Mouse (Mus musculus) heart, embryonic 11.5 days (tissue): ENCODE measurements around the gene Vps8. TPM values are rescaled to one million over a fixed set of nuclear protein-coding genes. Genes with fewer than 3 reads are reported as not detected.
"Not testable (repeated sequence)": the region's sequence is repeated elsewhere in the genome, so short reads cannot be mapped to it uniquely, and the experiment has no call there.

Source experiments
- ATAC-seq: fragments of 200-750 bp; cut with Nextera tagmentation; replicated peaks from 2 replicates; pipeline ENCODE4 v1.8.0; 2017; ENCODE audit warnings: moderate library complexity; ENCODE audit not compliant: insufficient number of reproducible peaks, low FRiP score, low TSS enrichment
- H3K27ac ChIP-seq: fragments of 300-500 bp; sonication (generic); 2 replicates; pipeline ENCODE4 v1.5.1; 2014; ENCODE audit warnings: mild to moderate bottlenecking, low read depth, low read length
- H3K27me3 ChIP-seq: fragments of 300-500 bp; sonication (generic); 2 replicates; pipeline ENCODE4 v1.6.1; 2014; ENCODE audit warnings: mild to moderate bottlenecking, low read length, mixed read lengths; ENCODE audit not compliant: control insufficient read depth, insufficient read depth
- H3K36me3 ChIP-seq: fragments of 300-500 bp; sonication (generic); 2 replicates; pipeline ENCODE4 v1.6.1; 2014; ENCODE audit warnings: mild to moderate bottlenecking, low read length, moderate library complexity, mixed read lengths; ENCODE audit not compliant: control insufficient read depth, insufficient read depth
- H3K4me1 ChIP-seq: fragments of 300-500 bp; sonication (generic); 2 replicates; pipeline ENCODE4 v1.6.1; 2014; ENCODE audit warnings: low read length; ENCODE audit not compliant: control insufficient read depth, insufficient read depth
- H3K4me2 ChIP-seq: fragments of 300-500 bp; sonication (generic); 2 replicates; pipeline ENCODE4 v1.6.1; 2014; ENCODE audit warnings: mild to moderate bottlenecking, moderate library complexity
- H3K4me3 ChIP-seq: fragments of 300-500 bp; sonication (generic); 2 replicates; pipeline ENCODE4 v1.5.1; 2014; ENCODE audit warnings: low read depth, low read length
- H3K9ac ChIP-seq: fragments of 300-500 bp; sonication (generic); 2 replicates; pipeline ENCODE4 v1.6.1; 2014; ENCODE audit warnings: mild to moderate bottlenecking, low read depth, low read length, moderate library complexity
- H3K9me3 ChIP-seq: fragments of 300-500 bp; sonication (generic); replicated peaks from 2 replicates; pipeline ENCODE4 v1.6.1; 2016; ENCODE audit warnings: low read length; ENCODE audit not compliant: control insufficient read depth
- WGBS: fragments of 180-500 bp; shearing (Covaris S2); extraction: QIAGEN DNeasy Blood & Tissue Kit; methylation state at CpG from one replicate; pipeline ENCODE4 v1.1.7; 2014; ENCODE audit not compliant: insufficient replicate concordance; 5-methylcytosine and 5-hydroxymethylcytosine counted together
- polyA plus RNA-seq: library from polyadenylated mRNA; unstranded; fragments of >200 nt; fragmentation: Nextera tagmentation; extraction: Ambion mirVana; gene quantifications from 2 replicates; pipeline ENCODE4 v1.2.1, GENCODE M21; 2014

Vps8 gene
- polyA plus RNA-seq, 1 experiment from 2014 or later: 22.5 TPM

DNA sequence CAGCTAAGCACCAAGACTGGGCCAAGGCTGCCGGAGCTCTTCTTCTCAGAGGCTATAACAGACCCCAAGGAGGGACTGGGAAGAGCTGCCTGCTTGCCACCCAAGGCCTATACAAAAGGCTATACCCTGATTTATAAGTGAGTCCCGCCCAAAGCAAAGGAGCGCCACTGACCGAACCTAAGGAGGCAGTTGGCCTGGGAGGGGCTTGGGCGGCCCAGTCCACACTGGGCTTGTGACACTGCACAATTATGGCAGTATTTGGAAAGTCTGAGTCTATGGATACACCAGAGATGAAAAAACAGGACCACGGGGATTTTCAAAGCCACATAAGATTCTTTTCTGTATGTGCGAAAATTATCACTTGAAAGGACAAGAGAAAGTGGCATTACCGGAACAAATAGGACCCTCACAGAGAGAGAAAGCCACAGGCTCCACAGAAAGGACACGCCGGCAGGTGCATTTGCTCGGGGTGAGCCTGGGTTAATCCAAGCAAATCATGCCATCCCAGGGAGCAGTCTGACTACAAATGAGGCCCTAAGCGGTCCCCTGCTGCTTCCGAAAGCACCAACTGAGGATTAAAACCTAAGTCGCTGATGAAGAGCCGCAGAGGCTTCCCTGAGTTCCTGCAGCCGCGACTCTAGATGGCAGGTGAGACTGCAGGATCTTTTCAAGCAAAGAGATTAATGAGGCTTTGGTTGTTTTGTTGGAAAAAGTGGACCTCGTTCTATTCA lies 241.9 kb downstream of the Vps8 start:
- 26% methylated on average over 18 of the region's 18 CpGs for WGBS
- Histone ChIP-seq H3K27ac (no peak overlapping the region), H3K9me3 (no peaks in the 10 kb centered on the region), H3K36me3 (no peaks in the 10 kb centered on the region), H3K4me1 (no peaks in the 10 kb centered on the region), H3K4me2 (0 out of 2 replicates have a peak overlapping the region, but pooled peaks have one; percentile 0), H3K27me3 (peaks cover 7% of the 10 kb centered on the region; the same call in 1 of the 2 replicates), H3K9ac (no peak overlapping the region), H3K4me3 (no peak overlapping the region)
- no peak for ATAC-seq

- no peaks in the 10 kb centered on the region for H3K4me1 ChIP-seq
- no peak overlapping the region for H3K27ac ChIP-seq
- no peak overlapping the region for H3K4me2 ChIP-seq
- no peaks in the 10 kb centered on the region for H3K36me3 ChIP-seq
- no peak overlapping the region for H3K9ac ChIP-seq
- no peak overlapping the region for H3K4me3 ChIP-seq
- no peak for ATAC-seq
- H3K27me3 ChIP-seq: peaks cover 7% of the 10 kb centered on the region; the same call in 1 of the 2 replicates
- 23% methylated on average over 4 of the region's 4 CpGs for WGBS
- H3K9me3 ChIP-seq: no peaks in the 10 kb centered on the region
Observed at GRCm38 (mm10) chr16:21665423-21665986, 242.6 kb downstream of the Vps8 start.

DNA sequence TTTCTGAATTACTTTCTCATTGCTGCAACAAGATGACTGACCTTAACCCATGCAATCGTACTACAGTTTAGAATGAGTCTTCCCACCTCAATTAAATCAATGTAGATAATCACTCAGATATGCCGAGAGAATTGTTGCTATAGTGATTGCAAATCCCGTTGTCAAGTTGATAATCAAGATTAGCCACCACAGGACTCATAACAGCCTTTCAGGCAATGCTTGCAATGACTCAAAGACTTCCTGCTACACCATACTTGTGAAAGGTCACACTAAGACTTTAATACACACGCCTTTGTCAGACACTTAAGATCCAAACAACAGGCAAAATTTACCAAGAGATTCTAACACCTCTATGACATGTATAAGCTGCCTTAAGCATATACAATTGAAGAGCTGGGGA lies 249.0 kb downstream of the Vps8 start:
- Histone ChIP-seq H3K9ac (no peak overlapping the region), H3K36me3 (no peaks in the 10 kb centered on the region; the same call in 1 of the 2 replicates), H3K27me3 (no peaks in the 10 kb centered on the region), H3K27ac (no peak overlapping the region), H3K9me3 (no peaks in the 10 kb centered on the region), H3K4me2 (no peak overlapping the region), H3K4me1 (no peaks in the 10 kb centered on the region), H3K4me3 (no peak overlapping the region)
- ATAC-seq: no peak
- 75% methylated on average over 4 of the region's 4 CpGs for WGBS

DNA sequence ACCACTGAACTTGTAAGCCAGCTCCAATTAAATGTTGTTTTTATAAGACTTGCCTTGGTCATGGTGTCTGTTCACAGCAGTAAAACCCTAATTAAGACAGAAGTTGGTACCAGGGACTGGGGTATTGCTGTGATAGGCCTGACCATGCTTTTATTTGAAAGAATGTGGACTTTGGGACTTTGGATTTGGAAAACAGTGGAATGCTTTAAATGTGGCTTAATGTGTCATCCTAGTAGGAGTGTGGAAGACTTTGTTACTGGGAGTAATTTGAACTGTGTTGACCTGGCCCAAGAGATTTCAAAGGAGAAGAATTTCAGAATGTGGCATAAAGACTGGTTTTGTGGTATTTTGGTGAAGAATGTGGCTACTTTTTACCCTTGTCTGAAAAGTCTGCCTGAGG lies 250.1 kb downstream of the Vps8 start:
- H3K4me3 ChIP-seq, H3K9me3 ChIP-seq, H3K4me1 ChIP-seq, H3K27me3 ChIP-seq, H3K36me3 ChIP-seq, H3K27ac ChIP-seq, H3K4me2 ChIP-seq, ATAC-seq, H3K9ac ChIP-seq: not testable (repeated sequence)

DNA sequence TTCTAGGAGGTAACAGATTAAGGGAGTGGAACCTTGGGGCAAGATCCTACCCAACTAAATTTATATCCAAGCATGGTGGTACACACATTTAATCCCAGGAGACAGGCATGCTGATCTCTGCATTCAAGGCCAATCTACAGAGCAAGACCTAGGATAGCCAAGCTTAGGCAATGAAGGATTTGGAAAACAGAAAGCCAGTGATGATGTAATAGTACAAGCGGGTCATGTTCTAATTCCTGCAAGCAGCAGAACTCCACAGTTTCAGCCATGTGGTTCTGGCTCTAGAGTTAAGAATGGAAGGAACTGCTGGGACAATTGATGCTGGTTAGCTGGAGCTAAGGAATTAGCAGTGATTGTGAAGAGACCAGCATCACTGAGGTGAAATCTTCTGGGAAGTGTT lies 250.7 kb downstream of the Vps8 start:
- not testable (repeated sequence) for H3K9me3 ChIP-seq, H3K9ac ChIP-seq, H3K36me3 ChIP-seq, H3K27me3 ChIP-seq, H3K4me3 ChIP-seq, H3K4me1 ChIP-seq, ATAC-seq, H3K4me2 ChIP-seq, H3K27ac ChIP-seq
- WGBS: 83% methylated on average over 1 of the region's 1 CpGs

DNA sequence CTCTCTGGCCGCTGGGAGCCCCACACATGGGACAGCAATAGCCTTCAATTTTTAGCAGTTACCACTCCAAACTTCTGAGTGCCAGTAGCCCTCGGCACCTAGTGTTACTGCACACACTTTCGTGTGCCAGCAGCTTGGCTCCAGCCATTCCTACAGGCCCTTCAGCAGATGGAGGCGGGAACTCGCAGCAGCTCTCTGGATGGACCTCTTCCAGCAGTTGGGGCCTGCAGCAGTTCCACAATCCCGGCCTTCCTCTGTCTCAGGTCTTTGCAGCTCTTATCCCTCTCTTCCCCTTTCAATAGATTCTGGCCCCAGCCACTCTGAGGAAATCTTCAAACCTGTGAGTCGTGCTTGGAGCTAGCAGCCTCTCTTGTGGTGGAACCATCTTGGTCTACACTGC lies 253.9 kb downstream of the Vps8 start:
- no peak overlapping the region for H3K4me3 ChIP-seq
- no peak overlapping the region for H3K4me2 ChIP-seq
- H3K27ac ChIP-seq: no peak overlapping the region
- 78% methylated on average over 7 of the region's 7 CpGs for WGBS
- H3K9me3 ChIP-seq: no peaks in the 10 kb centered on the region
- H3K27me3 ChIP-seq: no peaks in the 10 kb centered on the region
- H3K9ac ChIP-seq: no peak overlapping the region
- ATAC-seq: no peak
- no peaks in the 10 kb centered on the region; the same call in 1 of the 2 replicates for H3K36me3 ChIP-seq
- no peaks in the 10 kb centered on the region for H3K4me1 ChIP-seq

DNA sequence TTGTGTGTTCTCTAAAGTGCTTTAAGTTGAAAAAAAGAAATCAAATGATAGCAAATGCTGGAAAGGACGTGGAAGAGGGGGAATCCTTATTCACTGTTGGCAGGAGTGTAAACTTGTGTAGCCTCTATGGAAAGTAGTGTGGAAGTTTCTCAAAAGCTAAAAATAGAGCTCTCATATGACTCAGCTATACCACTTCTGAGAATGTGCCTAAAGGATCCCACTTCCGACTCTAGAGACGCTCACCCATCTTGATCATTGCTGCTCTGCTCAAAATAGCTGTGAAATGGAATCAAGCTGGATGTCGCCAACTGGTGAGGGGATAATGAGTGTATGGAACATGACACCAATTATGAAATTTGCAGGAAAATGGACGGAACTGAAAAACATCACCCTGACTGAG lies 264.5 kb downstream of the Vps8 start:
- Histone ChIP-seq H3K4me3 (no peak overlapping the region), H3K27me3 (no peaks in the 10 kb centered on the region), H3K4me2 (no peak overlapping the region), H3K4me1 (peaks cover 9% of the 10 kb centered on the region), H3K27ac (no peak overlapping the region), H3K36me3 (no peaks in the 10 kb centered on the region; the same call in 1 of the 2 replicates), H3K9ac (no peak overlapping the region), H3K9me3 (no peaks in the 10 kb centered on the region; the same call in 1 of the 2 replicates)
- 48% methylated on average over 5 of the region's 5 CpGs for WGBS
- no peak for ATAC-seq

GRCm38 (mm10) chr16:21689141-21689540 lies 266.2 kb downstream of the Vps8 start:
- no peak for ATAC-seq
- Histone ChIP-seq H3K36me3 (no peaks in the 10 kb centered on the region), H3K9ac (no peak overlapping the region), H3K27ac (no peak overlapping the region), H3K27me3 (no peaks in the 10 kb centered on the region), H3K4me2 (no peak overlapping the region), H3K4me3 (no peak overlapping the region), H3K4me1 (peaks cover 12% of the 10 kb centered on the region), H3K9me3 (no peaks in the 10 kb centered on the region)
- WGBS: 73% methylated on average over 5 of the region's 5 CpGs
